Mouse (Mus musculus) kidney, embryonic 16.5 days (tissue): ENCODE data around the gene Map3k9. TPM values are rescaled to one million over a fixed set of nuclear protein-coding genes. Genes with fewer than 3 reads are reported as not detected.

Experiments
- polyA plus RNA-seq: library from polyadenylated mRNA; unstranded; fragments of >200 nt; fragmentation: Nextera tagmentation; extraction: Ambion mirVana; gene quantifications from 2 replicates; pipeline ENCODE4 v1.2.1, GENCODE M21; 2015

The Map3k9 gene
- polyA plus RNA-seq, 1 experiment from 2014 or later: 0.97 TPM

Other genes with a start within 250 kb of the Map3k9 start
- gene Gm20498, start 248.3 kb downstream of the Map3k9 start, polyA plus RNA-seq: 29.4 and 35.0 TPM in 2 replicates
- gene Synj2bp, start 248.3 kb downstream of the Map3k9 start, polyA plus RNA-seq: 43.6 and 45.5 TPM in 2 replicates
- 0.15 and 0.39 TPM in 2 replicates for gene Adam21, start 212.7 kb downstream of the Map3k9 start, polyA plus RNA-seq
- gene Med6, start 186.2 kb downstream of the Map3k9 start, polyA plus RNA-seq: 60.8 and 63.9 TPM in 2 replicates
- gene Ttc9, start 149.9 kb downstream of the Map3k9 start, polyA plus RNA-seq: 1.0 and 1.8 TPM in 2 replicates
- 9.1 and 12.5 TPM in 2 replicates for gene Pcnx, start 78.8 kb upstream of the Map3k9 start, polyA plus RNA-seq